Mouse (Mus musculus): ENCODE data around the gene Mars.
"Not testable (repeated sequence)": the region's sequence is repeated elsewhere in the genome, so short reads cannot be mapped to it uniquely, and the experiment has no call there.

Gene Mars

GRCm38 (mm10) chr10:127312858-127313257 is 1.3 kb upstream of the Mars start:
- in situ Hi-C loops (cut with MboI, MseI), result loop anchor here (10.0 kb wide), 2 partner anchors 128 to 1232 kb away; partner anchors contain the start of genes Rpl41, Slc26a10 and Zc3h10

DNA sequence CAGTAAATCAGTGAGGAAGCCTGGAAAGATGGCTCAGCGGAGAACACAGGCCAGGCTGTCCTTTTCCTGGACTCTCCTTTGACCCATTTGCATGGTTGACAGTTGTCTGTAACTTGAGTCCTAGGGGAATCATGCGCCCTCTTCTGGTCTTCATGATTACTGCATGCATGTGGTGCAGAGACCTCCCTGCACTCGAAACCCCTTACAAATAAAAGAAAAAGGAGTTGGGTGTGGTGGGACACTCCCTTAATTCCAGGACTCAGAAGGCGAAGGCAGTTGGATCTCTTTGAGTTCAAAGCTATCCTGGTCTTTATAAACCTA is 730 bp upstream of the Mars start:
- in situ Hi-C loops (cut with MboI, MseI), result loop anchor here (10.0 kb wide), 2 partner anchors 128 to 1232 kb away; partner anchors contain the start of genes Rpl41, Slc26a10 and Zc3h10

DNA sequence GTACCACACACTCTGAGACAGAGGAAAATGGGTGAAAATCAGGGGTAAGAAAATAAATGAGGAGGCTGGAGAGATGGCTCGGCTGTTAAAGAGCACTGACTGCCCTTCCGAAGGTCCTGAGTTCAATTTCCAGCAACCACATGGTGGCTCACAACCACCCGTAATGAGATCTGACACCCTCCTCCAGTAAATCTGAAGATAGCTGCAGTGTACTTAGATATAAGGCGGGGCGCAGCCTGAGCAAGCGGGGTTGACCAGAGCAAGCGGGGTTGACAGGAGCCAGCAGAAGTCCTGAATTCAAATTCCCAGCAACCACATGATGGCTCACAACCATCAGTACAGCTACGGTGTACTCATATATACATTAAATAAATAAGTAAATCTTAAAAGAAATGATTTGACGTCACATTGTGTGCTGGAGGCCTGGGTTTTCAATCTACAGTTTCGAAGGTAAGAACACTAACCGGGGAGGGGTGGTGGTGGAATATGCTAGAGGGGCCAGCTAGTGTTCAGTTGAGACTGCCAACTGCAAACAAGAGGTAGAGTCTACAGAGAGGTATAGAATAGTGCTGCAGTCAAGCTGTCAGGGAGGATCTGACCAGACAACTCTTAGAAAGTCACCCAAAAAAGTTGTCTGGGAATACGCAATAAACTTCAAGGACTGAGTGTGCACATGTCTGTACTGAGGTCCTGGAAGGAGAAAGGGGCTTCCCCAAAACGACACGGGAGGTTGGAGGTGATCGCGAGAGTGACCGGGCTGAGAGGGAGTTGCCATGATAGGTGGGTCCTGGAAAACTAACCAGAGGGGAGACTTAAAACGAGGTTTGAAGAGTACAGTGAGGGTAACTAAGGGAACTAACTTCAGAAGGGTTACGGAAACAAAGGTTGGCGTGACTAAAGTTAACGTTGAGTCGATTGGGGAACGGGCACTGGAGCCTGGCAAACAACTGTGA is 787 bp downstream of the Mars start:
- in situ Hi-C loops (cut with MboI, MseI), result loop anchor here (10.0 kb wide), 2 partner anchors 126 to 1234 kb away; partner anchors contain the start of genes Rpl41, Slc26a10 and Zc3h10

GRCm38 (mm10) chr10:127309167-127309566 is 2.4 kb downstream of the Mars start:
- in situ Hi-C loops (cut with MboI, MseI), result not testable (repeated sequence)

DNA sequence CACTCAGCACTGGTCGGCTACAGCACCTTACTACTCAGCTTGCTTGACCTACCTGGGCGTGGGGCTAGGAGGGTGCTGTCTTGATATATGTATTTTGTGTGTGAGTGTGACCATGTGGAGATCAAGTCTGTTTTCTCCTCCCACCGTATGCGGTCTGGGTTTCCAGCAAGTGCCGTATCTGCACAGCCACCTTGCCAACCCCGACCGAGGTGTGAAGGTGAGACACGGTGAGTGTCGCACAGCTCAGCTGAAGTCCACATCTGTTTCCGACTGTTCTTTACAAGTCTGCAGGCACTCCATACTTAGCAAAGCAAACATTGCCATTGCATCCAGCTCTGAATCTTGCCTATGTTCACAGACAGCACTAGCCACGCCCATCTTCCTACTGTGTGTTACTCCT is 8.4 kb downstream of the Mars start:
- in situ Hi-C loops (cut with MboI, MseI), result no loop called here

DNA sequence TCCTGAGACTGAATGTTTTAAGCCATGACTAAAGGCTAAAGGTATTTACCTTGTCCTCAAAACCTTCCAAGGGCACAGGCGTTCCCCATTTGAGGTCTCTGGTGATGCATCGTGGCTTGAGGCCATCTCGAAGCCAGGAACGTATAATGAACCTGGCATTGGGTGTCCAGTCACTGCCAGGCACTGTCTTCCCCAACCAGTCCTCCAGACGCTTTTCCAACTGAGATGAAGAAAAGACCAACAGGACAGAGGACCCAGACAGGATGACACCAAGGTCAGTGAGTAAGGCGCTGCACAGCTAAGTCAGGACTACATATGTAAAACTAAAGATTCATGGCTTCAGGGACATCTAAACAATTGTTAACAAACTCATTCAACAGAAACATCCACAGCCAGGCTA is 11.2 kb downstream of the Mars start:
- in situ Hi-C loops (cut with MboI, MseI), result no loop called here

DNA sequence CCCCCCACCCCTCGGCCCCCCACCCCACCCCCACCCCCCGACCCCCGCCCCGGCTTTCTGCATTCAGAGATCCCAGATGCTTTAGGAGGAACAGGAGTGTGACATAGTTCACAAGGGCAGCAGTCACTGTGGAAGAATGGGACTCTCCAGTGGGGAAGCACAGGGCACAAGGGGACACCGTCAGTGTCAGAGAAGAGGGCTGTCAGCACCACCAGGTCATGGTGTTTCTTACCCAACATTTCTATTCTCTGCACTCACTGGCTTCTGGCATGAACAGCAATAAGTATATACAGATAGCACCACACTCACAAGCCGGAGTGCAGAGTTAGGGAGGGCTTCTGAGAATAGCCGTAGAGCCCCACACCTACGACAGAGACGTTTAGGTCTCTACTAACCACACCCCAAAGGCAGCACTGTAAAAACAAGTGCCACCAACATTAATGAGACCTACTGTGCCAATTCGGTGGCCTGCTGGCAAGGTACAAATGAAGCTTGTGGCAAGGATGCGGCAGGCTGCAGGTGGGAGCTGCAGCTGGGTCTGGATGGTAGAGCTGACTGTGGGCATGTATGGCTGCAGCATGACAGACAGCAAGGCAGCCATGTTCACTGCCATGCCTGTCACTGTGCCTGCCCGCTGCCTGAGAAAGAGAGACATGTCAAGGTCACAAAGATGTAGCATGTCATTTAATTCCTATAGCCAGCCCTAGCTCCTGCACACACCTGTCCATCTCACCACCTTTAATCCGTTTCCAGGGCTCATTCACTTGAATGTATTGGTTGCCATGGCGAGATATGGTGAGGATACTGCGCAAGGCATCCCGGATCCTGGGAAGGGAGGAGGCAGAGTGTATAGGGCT is 14.3 kb downstream of the Mars start:
- in situ Hi-C loops (cut with MboI, MseI), result no loop called here

- in situ Hi-C loops (cut with MboI, MseI), result no loop called here
Observed at GRCm38 (mm10) chr10:127295986-127296794, 15.4 kb downstream of the Mars start.

DNA sequence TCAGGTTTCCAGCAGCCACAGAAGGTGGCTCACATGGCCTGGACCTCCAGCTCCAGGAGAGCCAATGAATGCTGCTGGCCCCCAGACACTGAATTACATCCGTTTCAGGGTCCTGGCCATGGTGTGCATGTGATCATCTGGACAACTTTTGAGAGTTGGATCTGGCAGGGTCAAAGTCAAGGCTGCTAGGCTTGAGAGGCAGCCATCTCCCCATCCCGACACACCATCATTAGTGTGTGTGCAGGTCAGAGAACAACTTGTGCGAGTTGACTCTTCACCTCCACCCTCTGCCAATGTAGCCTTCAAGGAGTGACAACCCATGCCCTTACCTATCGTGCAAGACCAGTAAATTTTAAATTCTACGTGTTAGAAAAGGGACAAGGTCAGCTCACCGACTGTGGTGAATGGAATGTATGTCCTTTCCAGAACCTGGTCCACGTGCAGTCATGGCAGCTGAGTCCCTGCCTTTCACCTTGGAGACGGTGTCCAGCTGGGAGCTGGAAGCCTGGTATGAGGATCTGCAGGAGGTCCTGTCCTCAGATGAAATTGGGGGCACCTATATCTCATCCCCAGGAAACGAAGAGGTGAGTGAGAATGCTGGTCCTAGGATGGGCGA is 16.6 kb downstream of the Mars start:
- in situ Hi-C loops (cut with MboI, MseI), result no loop called here

DNA sequence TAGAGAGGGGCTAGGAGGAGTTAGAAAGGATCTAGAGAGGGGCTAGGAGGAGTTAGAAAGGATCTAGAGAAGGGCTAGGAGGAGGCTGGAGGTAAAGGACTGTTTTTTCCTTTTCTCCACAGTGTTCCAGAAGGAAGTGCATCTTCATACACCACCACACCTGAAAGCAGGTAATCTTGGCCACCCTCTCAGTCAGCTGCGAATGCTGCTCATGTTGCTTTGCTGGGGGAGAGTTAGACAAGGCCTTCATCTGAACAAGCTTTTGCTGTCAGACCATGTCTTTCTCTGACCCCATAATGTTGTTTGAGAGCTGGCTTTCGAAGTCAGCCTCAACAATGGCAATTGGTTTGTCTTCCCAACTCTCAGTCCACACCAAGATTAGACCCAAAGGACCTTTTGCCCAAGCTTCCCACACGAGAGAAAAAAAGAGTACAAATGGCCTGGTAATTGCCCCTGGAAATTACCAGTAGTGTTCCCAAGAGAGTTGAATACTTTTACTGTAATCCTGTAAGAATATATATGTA is 17.9 kb downstream of the Mars start:
- in situ Hi-C loops (cut with MboI, MseI), result no loop called here

- in situ Hi-C loops (cut with MboI, MseI), result no loop called here
Observed at GRCm38 (mm10) chr10:127292987-127293538, 18.5 kb downstream of the Mars start.

- in situ Hi-C loops (cut with MboI, MseI), result no loop called here
Observed at GRCm38 (mm10) chr10:127291881-127292638, 19.5 kb downstream of the Mars start.

- in situ Hi-C loops (cut with MboI, MseI), result no loop called here
Observed at GRCm38 (mm10) chr10:127290930-127291880, 20.4 kb downstream of the Mars start.

GRCm38 (mm10) chr10:127290307-127290929 is 21.2 kb downstream of the Mars start:
- in situ Hi-C loops (cut with MboI, MseI), result no loop called here

DNA sequence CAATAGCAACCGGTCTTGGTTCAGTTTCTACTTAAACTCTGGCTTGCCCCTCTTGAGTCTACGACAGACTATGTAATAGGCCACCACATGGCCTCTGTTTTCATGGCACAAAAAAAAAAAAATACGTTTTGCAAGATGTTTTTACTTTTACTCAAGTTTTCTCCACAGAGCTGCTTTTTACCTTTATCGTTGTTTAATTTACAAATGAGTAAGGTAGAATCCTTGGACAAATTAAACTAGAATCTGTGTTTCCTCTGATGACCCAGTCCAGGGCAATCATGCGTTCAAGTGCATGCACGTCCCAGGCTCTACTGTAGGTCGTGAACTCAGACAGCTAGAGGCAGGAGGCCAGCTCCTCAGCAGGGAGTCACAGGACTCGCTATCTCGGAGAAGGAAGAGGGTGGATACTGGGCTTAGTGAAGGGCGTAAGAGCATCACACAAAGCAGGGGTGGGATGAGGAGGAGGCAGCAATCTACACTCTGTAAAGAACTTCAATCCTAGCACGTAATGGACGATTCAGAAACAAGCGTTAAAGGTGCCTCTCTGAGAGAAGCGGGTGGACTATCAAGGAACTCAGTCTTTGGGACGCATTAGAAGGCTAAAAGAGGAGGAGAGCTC is 21.9 kb downstream of the Mars start:
- in situ Hi-C loops (cut with MboI, MseI), result no loop called here

GRCm38 (mm10) chr10:127288800-127289572 is 22.6 kb downstream of the Mars start, which contains the start of gene Mbd6:
Mbd6 (minus strand) TSS chr10:127289018.
- in situ Hi-C loops (cut with MboI, MseI), result no loop called here

- in situ Hi-C loops (cut with MboI, MseI), result no loop called here
Observed at GRCm38 (mm10) chr10:127288328-127288799, 23.2 kb downstream of the Mars start.

Measured in regulatory T cell (primary cell).